Mouse (Mus musculus) forebrain, postnatal 0 days (tissue): ENCODE measurements around the gene Wdfy3. TPM values are rescaled to one million over a fixed set of nuclear protein-coding genes. Genes with fewer than 3 reads are reported as not detected.

ENCODE experiments used
- ATAC-seq: fragments of 200-750 bp; cut with Nextera tagmentation; 2 replicates; pipeline ENCODE4 v1.8.0; 2017; ENCODE audit warnings: mild to moderate bottlenecking, moderate library complexity
- DNase-seq: peaks from one replicate; pipeline ENCODE4 v3.0.0-alpha.2; 2015
- H3K27ac ChIP-seq: fragments of 300-500 bp; sonication (generic); 2 replicates; pipeline ENCODE4 v1.5.1; 2014; ENCODE audit warnings: low read depth, mild to moderate bottlenecking, antibody characterized with exemption, low read length, moderate library complexity, mixed read lengths
- H3K27me3 ChIP-seq: fragments of 300-500 bp; sonication (generic); 2 replicates; pipeline ENCODE4 v1.6.1; 2014; ENCODE audit warnings: mild to moderate bottlenecking, low read length, mixed read lengths; ENCODE audit not compliant: insufficient read depth
- H3K36me3 ChIP-seq: fragments of 300-500 bp; sonication (generic); 2 replicates; pipeline ENCODE4 v1.6.1; 2014; ENCODE audit warnings: mild to moderate bottlenecking, moderate library complexity; ENCODE audit not compliant: insufficient read depth
- H3K4me1 ChIP-seq: fragments of 300-500 bp; sonication (generic); 2 replicates; pipeline ENCODE4 v1.6.1; 2014; ENCODE audit warnings: antibody characterized with exemption; ENCODE audit not compliant: insufficient read depth
- H3K4me2 ChIP-seq: fragments of 300-500 bp; sonication (generic); 2 replicates; pipeline ENCODE4 v1.6.1; 2014; ENCODE audit warnings: low read depth, mild to moderate bottlenecking, moderate library complexity
- H3K4me3 ChIP-seq: fragments of 300-500 bp; sonication (generic); 2 replicates; pipeline ENCODE4 v1.5.1; 2014; ENCODE audit warnings: low read depth, low read length, mixed read lengths
- H3K9ac ChIP-seq: fragments of 300-500 bp; sonication (generic); 2 replicates; pipeline ENCODE4 v1.6.1; 2014; ENCODE audit warnings: mild to moderate bottlenecking
- H3K9me3 ChIP-seq: fragments of 300-500 bp; sonication (generic); 2 replicates; pipeline ENCODE4 v1.6.1; 2016; ENCODE audit warnings: low read length
- CTCF ChIP-seq: sonication (generic); IDR thresholded peaks from 2 replicates; pipeline ENCODE4 v1.5.1; 2016; ENCODE audit warnings: antibody characterized with exemption, control low read depth, low read depth
- WGBS: fragments of 180-500 bp; shearing (Covaris S2); extraction: QIAGEN DNeasy Blood & Tissue Kit; methylation state at CpG from one replicate; pipeline ENCODE4 v1.1.7; 2014; 5-methylcytosine and 5-hydroxymethylcytosine counted together
- polyA plus RNA-seq: library from polyadenylated mRNA; unstranded; fragments of >200 nt; fragmentation: Nextera tagmentation; extraction: Ambion mirVana; gene quantifications from 2 replicates; pipeline ENCODE4 v1.2.1, GENCODE M21; 2015
- total RNA-seq: library from RNA; depleted of rRNA; stranded (reverse); fragments of >200 nt; gene quantifications from 2 replicates; pipeline ENCODE4 v1.2.3, GENCODE M21; 2014

The Wdfy3 gene
- total and polyA plus RNA-seq, 2 experiments from 2014 or later = 15.4 to 68.8 TPM

DNA sequence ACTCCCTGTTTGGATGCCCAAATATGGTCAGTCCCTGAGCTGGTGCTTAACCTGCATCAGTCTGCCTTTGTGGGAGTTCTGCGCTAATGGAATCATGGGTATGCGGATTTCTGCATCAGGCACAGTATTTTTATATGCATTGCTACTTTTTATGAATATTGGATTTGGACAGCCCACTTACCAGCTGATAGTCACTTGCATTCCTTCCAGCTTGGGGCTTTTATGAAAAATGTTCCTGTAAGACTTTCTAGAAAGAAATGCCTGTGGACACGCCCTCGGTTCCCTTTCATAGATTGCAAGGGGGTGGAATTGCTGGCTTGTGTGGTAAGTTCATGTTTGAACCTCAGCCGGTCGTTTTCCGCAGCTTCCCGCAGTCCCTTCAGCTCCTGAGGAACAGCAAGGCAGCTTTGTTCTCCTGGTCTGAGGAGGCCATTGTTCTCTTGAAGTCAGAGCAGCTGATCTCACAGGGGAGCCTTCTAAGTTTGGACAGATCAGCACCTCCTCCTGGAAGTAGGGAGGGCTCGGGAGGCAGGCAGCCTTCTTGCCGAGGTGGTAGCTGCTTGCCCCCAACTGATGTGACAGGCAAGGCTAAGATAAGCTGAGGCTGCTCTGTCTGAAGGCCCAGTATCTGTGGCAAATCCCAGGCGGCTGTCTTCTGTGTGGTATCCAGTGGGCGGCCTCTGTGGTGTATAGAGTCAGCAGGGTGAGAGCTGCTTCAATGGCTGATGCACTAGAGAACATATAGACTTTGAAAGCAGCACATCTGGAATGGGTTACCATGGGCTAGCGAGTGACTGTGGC lies 244.4 kb downstream of the Wdfy3 start:
- Histone ChIP-seq H3K36me3 (no peaks in the 10 kb centered on the region; the same call in 1 of the 2 replicates), H3K27me3 (no peaks in the 10 kb centered on the region; the same call in 1 of the 2 replicates), H3K4me3 (no peak overlapping the region), H3K9ac (no peak overlapping the region), H3K27ac (no peak overlapping the region), H3K4me1 (no peaks in the 10 kb centered on the region; the same call in 1 of the 2 replicates), H3K9me3 (no peaks in the 10 kb centered on the region), H3K4me2 (no peak overlapping the region)
- DNase-seq = no peak
- no peak for TF ChIP-seq CTCF
- ATAC-seq = peak; percentile 21; the same call in 1 of the 2 replicates
- WGBS = 23% methylated on average over 13 of the region's 13 CpGs

DNA sequence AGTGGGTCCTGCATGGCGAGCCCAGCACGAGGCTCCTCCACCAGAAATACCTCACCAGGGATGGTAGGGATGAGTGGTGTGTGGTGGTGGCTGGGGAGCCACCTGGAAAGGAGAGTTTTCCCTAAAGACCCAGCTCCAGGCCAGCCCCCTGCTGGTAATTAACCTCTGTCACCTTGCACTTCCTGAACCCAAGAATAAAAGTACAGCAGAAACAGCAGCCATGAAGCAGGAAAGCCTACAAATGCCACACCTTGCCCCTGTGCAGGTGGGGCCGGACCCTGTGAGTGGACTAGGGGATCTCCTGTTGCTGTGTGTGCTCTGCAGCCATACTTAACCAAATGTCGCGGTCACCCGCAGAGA lies 247.4 kb downstream of the Wdfy3 start:
- Histone ChIP-seq H3K9me3 (no peaks in the 10 kb centered on the region), H3K9ac (no peak overlapping the region), H3K27ac (no peak overlapping the region), H3K4me2 (no peak overlapping the region), H3K27me3 (no peaks in the 10 kb centered on the region; the same call in 1 of the 2 replicates), H3K36me3 (no peaks in the 10 kb centered on the region), H3K4me3 (no peak overlapping the region), H3K4me1 (no peaks in the 10 kb centered on the region; the same call in 1 of the 2 replicates)
- TF ChIP-seq CTCF = no peak
- ATAC-seq = no peak
- 50% methylated on average over 6 of the region's 6 CpGs for WGBS
- no peak for DNase-seq

DNA sequence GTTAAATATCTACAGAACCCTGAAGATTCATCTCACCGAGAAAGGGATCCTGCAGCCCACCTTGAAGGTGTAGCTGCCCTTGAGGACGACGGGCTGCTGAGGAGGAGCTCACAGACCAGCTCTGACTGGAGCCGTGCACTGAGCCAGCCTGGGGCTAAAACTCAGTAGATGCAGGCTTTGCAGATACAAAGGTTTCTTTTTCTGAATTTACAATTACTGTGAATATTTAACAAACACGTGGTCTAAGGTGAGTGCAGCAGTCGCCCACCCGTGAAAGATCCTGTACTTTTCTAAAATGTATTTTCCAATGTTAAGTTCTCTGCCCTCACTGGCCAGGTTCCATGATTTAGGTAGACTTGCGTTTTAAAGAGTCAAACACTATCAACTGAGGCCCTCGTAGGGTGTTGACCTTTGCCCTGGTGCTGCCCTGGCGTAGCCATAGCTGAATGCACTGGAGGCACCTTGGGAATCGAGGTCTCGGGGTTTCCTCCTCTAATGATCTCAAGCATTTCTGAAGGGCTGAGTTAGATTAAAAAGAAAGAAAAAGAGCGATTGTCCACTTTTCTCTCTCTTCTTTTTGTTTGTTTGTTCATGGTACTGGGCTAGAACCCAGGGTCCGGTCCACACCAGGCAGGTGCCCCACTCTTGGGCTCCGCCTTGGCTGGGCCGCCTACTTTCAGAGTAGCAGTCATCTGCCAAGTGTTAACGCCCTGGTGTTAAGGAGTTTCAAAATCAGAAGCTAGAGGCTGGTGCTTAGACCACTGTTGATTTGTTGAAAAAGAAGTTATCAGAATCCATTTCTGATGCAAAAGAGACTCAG lies 248.0 kb downstream of the Wdfy3 start:
- 67% methylated on average over 17 of the region's 17 CpGs for WGBS
- DNase-seq (no peak), ATAC-seq (no peak)
- Histone ChIP-seq H3K27ac (no peak overlapping the region), H3K4me3 (no peak overlapping the region), H3K9me3 (no peaks in the 10 kb centered on the region), H3K4me1 (no peaks in the 10 kb centered on the region; the same call in 1 of the 2 replicates), H3K27me3 (no peaks in the 10 kb centered on the region; the same call in 1 of the 2 replicates), H3K9ac (no peak overlapping the region), H3K4me2 (no peak overlapping the region), H3K36me3 (no peaks in the 10 kb centered on the region)
- TF ChIP-seq CTCF = no peak

DNA sequence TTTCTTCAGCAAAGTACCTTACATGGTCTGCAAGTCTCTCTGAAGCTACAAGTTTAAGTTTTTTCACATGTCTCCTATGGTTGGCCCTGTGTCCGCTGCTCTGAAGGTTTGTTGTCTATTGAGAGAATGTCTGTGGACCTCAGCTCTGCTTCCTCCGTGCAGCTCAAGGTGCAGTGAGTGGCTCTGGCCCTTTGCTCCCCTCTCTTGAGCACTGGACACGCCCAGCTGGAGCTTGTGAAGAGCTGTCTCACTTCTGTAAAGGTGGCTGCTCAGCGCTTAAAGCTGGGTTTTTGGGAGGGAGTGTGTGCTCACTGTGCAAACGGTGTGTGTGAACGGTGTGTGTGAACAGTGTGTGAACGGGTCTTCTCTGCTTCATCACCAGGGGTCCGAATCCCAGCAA lies 248.7 kb downstream of the Wdfy3 start:
- 70% methylated on average over 8 of the region's 8 CpGs for WGBS
- Histone ChIP-seq H3K27me3 (no peaks in the 10 kb centered on the region), H3K9me3 (no peaks in the 10 kb centered on the region), H3K36me3 (no peaks in the 10 kb centered on the region), H3K4me3 (no peak overlapping the region), H3K4me1 (no peaks in the 10 kb centered on the region), H3K27ac (no peak overlapping the region), H3K4me2 (no peak overlapping the region), H3K9ac (no peak overlapping the region)
- ATAC-seq (no peak), DNase-seq (no peak)
- no peak for TF ChIP-seq CTCF

DNA sequence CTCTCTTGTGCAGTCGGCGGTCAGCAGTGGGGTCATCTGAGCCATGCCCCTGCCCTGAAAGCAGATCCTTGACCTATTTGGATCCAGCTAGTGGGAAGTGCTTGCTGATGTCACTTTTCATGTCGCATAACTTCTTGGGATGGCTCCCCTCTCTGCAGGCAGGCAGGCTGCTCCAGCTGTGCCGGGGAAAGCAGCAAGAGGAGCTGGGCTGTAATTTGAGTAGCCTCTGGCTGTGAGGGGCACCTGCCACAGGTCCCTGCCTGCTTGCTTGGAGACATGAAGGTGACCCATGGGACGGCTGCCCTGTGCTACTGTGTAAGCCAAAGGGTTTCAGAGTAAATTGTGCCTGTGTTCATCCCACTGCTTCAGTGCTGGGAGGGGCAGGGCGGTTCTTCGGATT lies 249.9 kb downstream of the Wdfy3 start:
- H3K4me3 ChIP-seq = no peak overlapping the region
- H3K4me1 ChIP-seq = no peaks in the 10 kb centered on the region
- ATAC-seq (no peak), DNase-seq (no peak)
- H3K9me3 ChIP-seq = no peaks in the 10 kb centered on the region
- H3K27me3 ChIP-seq = no peaks in the 10 kb centered on the region
- no peak overlapping the region for H3K27ac ChIP-seq
- H3K36me3 ChIP-seq = no peaks in the 10 kb centered on the region
- 22% methylated on average over 7 of the region's 7 CpGs for WGBS
- no peak overlapping the region for H3K9ac ChIP-seq
- H3K4me2 ChIP-seq = no peak overlapping the region
- no peak for TF ChIP-seq CTCF

DNA sequence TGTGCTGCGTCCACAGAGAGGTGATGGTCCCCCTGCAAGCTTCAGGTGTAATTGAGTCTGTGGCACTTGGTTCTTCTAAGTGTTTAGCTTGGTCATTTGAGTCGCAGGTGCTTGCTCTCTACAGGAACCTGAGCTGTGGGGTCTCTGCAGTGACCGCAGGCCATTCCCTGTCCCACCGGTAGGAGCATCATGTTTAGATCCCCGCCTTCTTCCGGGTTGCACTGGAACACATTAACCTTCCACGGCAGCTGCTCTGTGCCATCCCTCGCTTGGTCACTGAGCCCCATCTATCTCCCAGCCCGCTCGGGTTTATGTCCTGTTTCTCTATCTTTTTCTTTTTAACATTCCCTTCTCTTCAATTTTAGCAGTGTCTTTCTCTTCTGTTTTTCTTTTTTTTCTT lies 250.5 kb downstream of the Wdfy3 start:
- H3K4me1 ChIP-seq = no peaks in the 10 kb centered on the region
- no peaks in the 10 kb centered on the region for H3K36me3 ChIP-seq
- H3K4me3 ChIP-seq = no peak overlapping the region
- no peak for DNase-seq
- 62% methylated on average over 10 of the region's 10 CpGs for WGBS
- TF ChIP-seq CTCF = no peak
- H3K27me3 ChIP-seq = no peaks in the 10 kb centered on the region
- H3K4me2 ChIP-seq = no peak overlapping the region
- no peaks in the 10 kb centered on the region for H3K9me3 ChIP-seq
- no peak overlapping the region for H3K27ac ChIP-seq
- no peak overlapping the region for H3K9ac ChIP-seq
- no peak for ATAC-seq

DNA sequence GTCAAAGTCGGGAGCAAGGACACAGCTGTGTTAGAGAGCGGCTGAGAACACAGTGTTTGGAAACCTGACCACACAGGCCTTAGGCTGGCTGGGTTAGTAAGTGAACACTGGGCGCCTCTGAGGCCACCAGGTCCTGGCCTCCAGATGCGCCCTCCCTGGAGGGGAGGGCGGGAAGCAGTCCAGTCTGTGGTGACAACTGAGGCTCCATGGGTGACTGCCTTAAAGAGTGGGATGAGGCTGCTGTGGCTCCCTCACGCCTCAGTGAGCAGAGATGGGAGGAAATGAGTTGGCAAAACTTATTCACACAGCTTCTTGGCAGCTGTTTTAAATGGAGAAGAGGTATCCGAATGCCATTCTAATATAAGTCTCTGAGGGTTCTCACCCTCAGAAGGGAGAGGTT lies 252.9 kb downstream of the Wdfy3 start:
- TF ChIP-seq CTCF = no peak
- no peak for DNase-seq
- Histone ChIP-seq H3K9ac (no peak overlapping the region), H3K4me3 (no peak overlapping the region), H3K27ac (no peak overlapping the region), H3K9me3 (no peaks in the 10 kb centered on the region), H3K36me3 (no peaks in the 10 kb centered on the region), H3K27me3 (no peaks in the 10 kb centered on the region), H3K4me1 (no peaks in the 10 kb centered on the region), H3K4me2 (no peak overlapping the region)
- no peak for ATAC-seq
- WGBS = 66% methylated on average over 7 of the region's 7 CpGs
